Mouse (Mus musculus) Muller cell, postnatal 12 days (primary cell): ENCODE data around the gene Nnmt.
A peak's percentile ranks its signal among the peaks of the same experiment; 100 is the strongest.

Experiments
- DNase-seq: peaks from one replicate; pipeline ENCODE4 v3.0.0-alpha.2; 2015; ENCODE audit errors: inconsistent ontology term

Nnmt gene

GRCm38 (mm10) chr9:48559482-48560139, 45.3 kb downstream of the Nnmt start:
- DNase-seq = peak; percentile 10

- DNase-seq = no peak
Observed at GRCm38 (mm10) chr9:48558637-48559036, 46.3 kb downstream of the Nnmt start.

GRCm38 (mm10) chr9:48549056-48549455, 55.9 kb downstream of the Nnmt start:
- DNase-seq = no peak

GRCm38 (mm10) chr9:48547233-48547632, 57.7 kb downstream of the Nnmt start:
- DNase-seq = no peak
